Mouse (Mus musculus) stomach, embryonic 16.5 days (tissue): ENCODE data around the gene Zfp950. TPM values are rescaled to one million over a fixed set of nuclear protein-coding genes. Genes with fewer than 3 reads are reported as not detected.

Source experiments
- polyA plus RNA-seq: library from polyadenylated mRNA; unstranded; fragments of >200 nt; fragmentation: Nextera tagmentation; extraction: Ambion mirVana; gene quantifications from 2 replicates; pipeline ENCODE4 v1.2.1, GENCODE M21; 2015

The Zfp950 gene
- polyA plus RNA-seq, 1 experiment from 2014 or later: 40.7 TPM

Other genes starting within 250 kb of the Zfp950 start
- 0.18 and 0.30 TPM in 2 replicates for gene Gm7102, start 35.5 kb upstream of the Zfp950 start, polyA plus RNA-seq
- gene Gm6020, start 43.0 kb upstream of the Zfp950 start, polyA plus RNA-seq: not detected in 2 replicates
- 28.9 and 30.4 TPM in 2 replicates for gene Csf2ra, start 87.6 kb upstream of the Zfp950 start, polyA plus RNA-seq
- gene Gm21060, start 156.2 kb upstream of the Zfp950 start, polyA plus RNA-seq: not detected in 2 replicates